Mouse (Mus musculus) c-Kit-negative CD71-positive TER-119-positive erythroid progenitor cells, embryonic 14.5 days (primary cell): ENCODE measurements around the gene F7.
A peak's percentile ranks its signal among the peaks of the same experiment; 100 is the strongest.

Experiments used
- DNase-seq: peaks from one replicate; pipeline ENCODE4 v3.0.0-alpha.2; 2013; ENCODE audit warnings: low read depth, low spot score

F7 gene

GRCm38 (mm10) chr8:13025487-13026224 is at the start of gene F7:
TSS of gene F7 (plus strand) at chr8:13026034.
- DNase-seq, result no peak

GRCm38 (mm10) chr8:12976290-12976689 is 49.5 kb upstream of the F7 start:
- no peak for DNase-seq

GRCm38 (mm10) chr8:12976723-12977122 is 49.1 kb upstream of the F7 start:
- DNase-seq, result no peak

GRCm38 (mm10) chr8:12977325-12977724 is 48.5 kb upstream of the F7 start:
- DNase-seq, result no peak

- no peak for DNase-seq
These were observed 47.5 kb upstream of the F7 start for GRCm38 (mm10) chr8:12978308-12978707.

- peak; percentile 48 for DNase-seq
These were observed 47.1 kb upstream of the F7 start for GRCm38 (mm10) chr8:12978726-12979125.

GRCm38 (mm10) chr8:12983681-12984467 is 42.0 kb upstream of the F7 start:
- DNase-seq, result no peak

GRCm38 (mm10) chr8:12984601-12985243 is 41.1 kb upstream of the F7 start:
- DNase-seq, result no peak

GRCm38 (mm10) chr8:12985259-12985658 is 40.6 kb upstream of the F7 start:
- no peak for DNase-seq

- DNase-seq, result no peak
These were observed 38.3 kb upstream of the F7 start for GRCm38 (mm10) chr8:12987571-12987970.

GRCm38 (mm10) chr8:12988722-12989430 is 37.0 kb upstream of the F7 start:
- DNase-seq, result no peak

- no peak for DNase-seq
These were observed 34.4 kb upstream of the F7 start for GRCm38 (mm10) chr8:12991411-12991810.

GRCm38 (mm10) chr8:12994468-12994867 is 31.4 kb upstream of the F7 start:
- DNase-seq, result no peak

- DNase-seq, result no peak
These were observed 30.4 kb upstream of the F7 start for GRCm38 (mm10) chr8:12995481-12995880.

- no peak for DNase-seq
These were observed 29.0 kb upstream of the F7 start for GRCm38 (mm10) chr8:12996831-12997275.

GRCm38 (mm10) chr8:12998331-12998730 is 27.5 kb upstream of the F7 start:
- no peak for DNase-seq

GRCm38 (mm10) chr8:12999793-13000192 is 26.0 kb upstream of the F7 start:
- no peak for DNase-seq

- no peak for DNase-seq
These were observed 18.4 kb upstream of the F7 start for GRCm38 (mm10) chr8:13007458-13007857.

GRCm38 (mm10) chr8:13010313-13010712 is 15.5 kb upstream of the F7 start:
- DNase-seq, result no peak

- no peak for DNase-seq
These were observed 6.3 kb upstream of the F7 start for GRCm38 (mm10) chr8:13019560-13019959.

GRCm38 (mm10) chr8:13021830-13022229 is 4.0 kb upstream of the F7 start:
- no peak for DNase-seq

- no peak for DNase-seq
These were observed 1.8 kb downstream of the F7 start for GRCm38 (mm10) chr8:13027615-13028014.
